Mouse (Mus musculus): ENCODE data around the gene Ptgds. TPM values are rescaled to one million over a fixed set of nuclear protein-coding genes. Genes with fewer than 3 reads are reported as not detected.

Gene Ptgds
- polyA plus RNA-seq, 1 experiment = 0.39 TPM

DNA sequence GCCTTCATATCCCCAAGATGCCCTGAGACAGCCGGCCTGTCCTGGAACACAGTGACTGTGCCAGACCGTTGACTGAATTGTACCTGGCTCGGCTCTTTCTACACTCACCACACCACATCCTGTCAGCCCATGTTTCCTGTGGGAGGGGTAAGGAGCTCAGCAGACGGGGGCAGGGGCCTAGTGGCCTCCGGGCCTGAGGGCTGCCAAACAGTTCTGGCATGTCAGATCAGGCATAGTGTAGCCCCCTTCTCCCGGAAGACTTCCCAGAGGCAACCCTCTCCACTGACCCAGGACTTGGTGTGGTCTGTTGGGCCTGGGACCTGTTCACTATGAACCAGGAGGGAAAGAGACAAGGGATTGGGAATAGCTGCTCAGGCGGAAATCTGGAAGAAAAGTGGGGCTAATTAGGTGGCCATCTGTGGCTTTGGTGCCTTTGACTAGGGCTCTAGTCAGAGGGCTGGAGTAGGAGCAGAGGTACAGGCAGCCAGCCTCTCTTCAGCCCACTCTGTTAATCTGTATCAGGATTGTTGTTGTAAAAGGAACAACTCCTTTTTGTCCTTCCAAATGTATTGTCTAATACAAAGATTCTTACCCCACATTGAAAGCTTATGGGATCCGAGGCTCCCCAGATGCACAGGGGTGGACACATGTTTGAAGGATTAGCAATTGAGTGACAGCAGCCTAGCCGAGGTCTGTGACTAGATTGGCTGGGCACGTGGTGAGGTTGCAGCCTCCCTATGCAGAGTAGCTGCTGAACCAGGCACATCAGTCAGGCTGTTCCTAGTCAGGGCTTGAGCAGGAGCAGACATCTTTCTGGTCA lies 3.8 kb downstream of the Ptgds start:
- Histone ChIP-seq H3K4me1 (ENCODE audit: control insufficient read depth, insufficient read depth, insufficient read length, low read length) (peaks cover 6% of the 10 kb centered on the region), H3K36me3 (ENCODE audit: control insufficient read depth, insufficient read depth, low read length) (no peaks in the 10 kb centered on the region), H3K27me3 (ENCODE audit: control insufficient read depth, insufficient read depth, low read length) (no peaks in the 10 kb centered on the region), H3K27ac (ENCODE audit: insufficient read depth, low read depth, low read length) (peak overlapping the region; percentile 70), H3K4me3 (ENCODE audit: low read depth, low read length) (no peak overlapping the region)
- TF ChIP-seq CTCF (IDR thresholded peaks at IDR 0.05; ENCODE audit: extremely low read depth, insufficient read length, insufficient replicate concordance, low read depth, low read length) (no peak), POLR2A (IDR thresholded peaks at IDR 0.05; ENCODE audit: low read depth, low read length) (no peak)
- WGBS = 64% methylated on average over 10 of the region's 10 CpGs

DNA sequence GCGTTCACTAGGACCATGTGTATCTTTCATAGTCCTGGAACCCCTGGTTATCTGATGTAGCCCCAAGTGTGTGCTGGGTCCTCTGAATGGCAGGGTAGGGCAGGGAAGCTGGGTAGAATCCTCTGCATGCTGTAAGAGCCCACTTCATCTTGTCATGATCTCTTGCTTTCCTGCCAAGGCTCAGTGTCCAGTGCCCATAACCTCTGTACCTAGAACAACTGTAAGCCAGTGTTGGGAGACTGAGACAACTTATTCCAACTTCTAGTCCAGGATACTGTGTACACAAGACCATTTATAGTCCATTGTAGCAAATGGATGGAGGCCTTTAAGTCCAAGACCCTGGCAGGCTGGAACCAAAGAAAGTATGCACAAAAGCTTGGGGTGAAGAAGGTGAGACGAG lies 4.6 kb downstream of the Ptgds start:
- Histone ChIP-seq H3K27me3 (ENCODE audit: control insufficient read depth, insufficient read depth, low read length) (no peaks in the 10 kb centered on the region), H3K36me3 (ENCODE audit: control insufficient read depth, insufficient read depth, low read length) (no peaks in the 10 kb centered on the region), H3K4me3 (ENCODE audit: low read depth, low read length) (no peak overlapping the region), H3K27ac (ENCODE audit: insufficient read depth, low read depth, low read length) (peak overlapping the region; percentile 70), H3K4me1 (ENCODE audit: control insufficient read depth, insufficient read depth, insufficient read length, low read length) (peaks cover 6% of the 10 kb centered on the region)
- 70% methylated on average over 2 of the region's 2 CpGs for WGBS
- TF ChIP-seq POLR2A (IDR thresholded peaks at IDR 0.05; ENCODE audit: low read depth, low read length) (no peak), CTCF (IDR thresholded peaks at IDR 0.05; ENCODE audit: extremely low read depth, insufficient read length, insufficient replicate concordance, low read depth, low read length) (no peak)

DNA sequence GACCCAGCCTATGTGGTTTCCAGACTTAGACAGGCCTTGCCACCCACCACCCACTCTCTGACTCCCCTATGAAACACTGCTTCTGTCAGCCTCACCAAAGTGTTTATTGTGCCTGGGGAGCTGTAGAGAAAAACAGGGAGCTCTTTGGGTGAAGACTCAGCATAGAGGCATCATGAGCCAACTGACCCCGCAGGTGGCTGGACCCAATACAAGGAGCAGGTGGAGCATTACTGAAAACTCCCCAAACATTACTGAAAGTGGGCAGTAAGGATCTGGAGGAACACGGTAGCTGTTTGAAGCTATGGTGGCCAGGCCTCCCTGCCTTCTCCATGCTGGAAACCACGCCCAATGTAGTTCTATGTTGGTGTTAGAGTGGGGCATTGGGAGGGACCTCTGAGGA lies 6.2 kb downstream of the Ptgds start:
- Histone ChIP-seq H3K27me3 (ENCODE audit: control insufficient read depth, insufficient read depth, low read length) (no peaks in the 10 kb centered on the region), H3K36me3 (ENCODE audit: control insufficient read depth, insufficient read depth, low read length) (0 out of 2 replicates have a peak, but pooled peaks cover 2% of the 10 kb centered on the region), H3K4me1 (ENCODE audit: control insufficient read depth, insufficient read depth, insufficient read length, low read length) (peaks cover 15% of the 10 kb centered on the region), H3K4me3 (ENCODE audit: low read depth, low read length) (no peak overlapping the region), H3K27ac (ENCODE audit: insufficient read depth, low read depth, low read length) (no peak overlapping the region)
- WGBS = 86% methylated on average over 3 of the region's 3 CpGs
- TF ChIP-seq POLR2A (IDR thresholded peaks at IDR 0.05; ENCODE audit: low read depth, low read length) = no peak
- no peak for TF ChIP-seq CTCF (IDR thresholded peaks at IDR 0.05; ENCODE audit: extremely low read depth, insufficient read length, insufficient replicate concordance, low read depth, low read length)

DNA sequence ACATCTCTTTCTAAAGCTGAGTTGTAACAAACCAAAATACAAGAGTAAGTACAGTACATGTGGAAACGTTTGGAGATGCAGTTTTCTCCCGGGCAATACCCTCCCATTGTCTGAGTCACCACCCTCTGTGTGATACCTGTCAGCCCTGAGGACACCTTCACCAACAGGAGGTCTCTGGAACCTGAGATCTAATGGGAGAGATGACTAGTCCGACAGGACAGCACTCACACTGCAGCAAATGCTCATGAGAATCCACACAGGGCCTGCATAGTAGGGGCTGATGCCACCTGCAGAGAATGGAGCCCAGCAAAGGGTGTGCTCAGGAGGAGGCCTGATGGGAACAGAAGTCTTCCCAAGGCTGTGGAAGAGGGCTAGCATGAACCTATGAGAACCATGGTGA lies 8.4 kb downstream of the Ptgds start:
- 0 out of 2 replicates have a peak, but pooled peaks cover 2% of the 10 kb centered on the region for H3K36me3 ChIP-seq (ENCODE audit: control insufficient read depth, insufficient read depth, low read length)
- peaks cover 23% of the 10 kb centered on the region for H3K4me1 ChIP-seq (ENCODE audit: control insufficient read depth, insufficient read depth, insufficient read length, low read length)
- no peaks in the 10 kb centered on the region for H3K27me3 ChIP-seq (ENCODE audit: control insufficient read depth, insufficient read depth, low read length)
- no peak for TF ChIP-seq POLR2A (IDR thresholded peaks at IDR 0.05; ENCODE audit: low read depth, low read length)
- no peak for TF ChIP-seq CTCF (IDR thresholded peaks at IDR 0.05; ENCODE audit: extremely low read depth, insufficient read length, insufficient replicate concordance, low read depth, low read length)
- no peak overlapping the region for H3K4me3 ChIP-seq (ENCODE audit: low read depth, low read length)
- H3K27ac ChIP-seq (ENCODE audit: insufficient read depth, low read depth, low read length) = peak overlapping the region; percentile 79
- WGBS = 14% methylated on average over 3 of the region's 3 CpGs

DNA sequence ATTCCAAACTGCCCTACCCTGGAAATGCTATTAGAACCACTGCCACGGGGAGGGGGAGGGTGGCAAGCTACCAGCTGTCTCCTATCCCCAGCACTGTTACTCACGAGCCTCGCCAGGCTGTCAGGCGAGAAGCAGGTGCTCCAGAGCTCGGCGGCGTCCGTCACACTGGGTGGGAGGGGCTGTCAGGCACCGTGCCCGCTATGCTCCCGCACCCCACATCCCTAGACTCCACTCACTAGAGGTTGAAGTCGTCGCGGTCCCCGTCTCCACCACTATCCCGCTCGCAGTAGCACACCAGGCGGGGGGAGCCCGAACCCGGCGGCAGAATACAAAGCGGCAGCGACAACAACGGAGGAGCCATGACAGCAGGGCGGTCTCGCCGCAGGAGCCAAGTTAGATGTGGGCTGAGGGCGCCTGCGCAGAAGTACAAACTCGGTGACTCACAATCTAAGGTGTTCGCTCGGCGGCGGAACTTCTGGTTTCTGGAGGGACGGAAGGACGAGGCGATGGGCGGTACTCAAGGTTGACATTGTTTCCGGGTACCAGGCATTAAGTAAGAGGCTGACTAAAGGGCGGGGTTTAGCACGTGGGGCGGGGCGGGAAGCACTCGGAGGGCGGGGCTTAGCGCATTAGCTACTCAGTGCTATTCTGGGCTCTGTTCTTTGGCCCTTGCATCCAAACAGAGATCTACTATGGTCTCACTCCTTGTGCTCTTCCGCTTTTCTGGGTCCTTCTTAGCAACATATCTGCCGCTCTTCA lies 9.1 kb downstream of the Ptgds start, which contains the start of gene Paxx:
Gene Paxx, minus strand, starts transcription at position 544 of the 759 bp plus-strand sequence.
- H3K4me1 ChIP-seq (ENCODE audit: control insufficient read depth, insufficient read depth, insufficient read length, low read length) = peaks cover 26% of the 10 kb centered on the region
- peak within 1 kb of the TSS; percentile 79 for H3K4me3 ChIP-seq (ENCODE audit: low read depth, low read length)
- no peaks in the 10 kb centered on the region for H3K27me3 ChIP-seq (ENCODE audit: control insufficient read depth, insufficient read depth, low read length)
- H3K36me3 ChIP-seq (ENCODE audit: control insufficient read depth, insufficient read depth, low read length) = 0 out of 2 replicates have a peak, but pooled peaks cover 2% of the 10 kb centered on the region
- H3K27ac ChIP-seq (ENCODE audit: insufficient read depth, low read depth, low read length) = peak within 1 kb of the TSS; percentile 91
- peak; percentile 87 for TF ChIP-seq POLR2A (IDR thresholded peaks at IDR 0.05; ENCODE audit: low read depth, low read length)
- no peak for TF ChIP-seq CTCF (IDR thresholded peaks at IDR 0.05; ENCODE audit: extremely low read depth, insufficient read length, insufficient replicate concordance, low read depth, low read length)
- WGBS = under 1% methylated on average over 48 of the region's 48 CpGs

DNA sequence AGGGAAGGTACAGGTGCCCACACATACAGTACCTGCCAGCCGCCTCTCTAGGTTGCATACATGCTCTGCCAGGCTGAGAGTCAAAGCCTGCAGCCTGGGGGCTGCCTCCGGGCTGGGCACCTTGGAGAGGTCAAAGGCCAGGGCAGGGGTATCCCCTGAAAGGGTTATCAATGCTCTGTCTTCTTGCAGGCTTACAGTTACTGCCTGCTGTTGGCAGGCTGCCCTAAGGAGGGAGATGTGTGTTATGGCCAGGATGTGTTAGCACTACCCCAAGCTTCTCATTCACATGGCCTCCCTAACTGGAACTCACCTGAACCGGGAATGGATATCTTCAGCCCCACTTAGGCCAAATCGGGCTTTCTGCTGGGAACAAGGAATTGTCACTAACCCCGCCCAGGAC lies 9.7 kb downstream of the Ptgds start:
- H3K27me3 ChIP-seq (ENCODE audit: control insufficient read depth, insufficient read depth, low read length) = no peaks in the 10 kb centered on the region
- H3K27ac ChIP-seq (ENCODE audit: insufficient read depth, low read depth, low read length) = peak overlapping the region; percentile 91
- H3K4me1 ChIP-seq (ENCODE audit: control insufficient read depth, insufficient read depth, insufficient read length, low read length) = peaks cover 26% of the 10 kb centered on the region
- H3K4me3 ChIP-seq (ENCODE audit: low read depth, low read length) = peak overlapping the region; percentile 79
- H3K36me3 ChIP-seq (ENCODE audit: control insufficient read depth, insufficient read depth, low read length) = 0 out of 2 replicates have a peak, but pooled peaks cover 2% of the 10 kb centered on the region
- TF ChIP-seq CTCF (IDR thresholded peaks at IDR 0.05; ENCODE audit: extremely low read depth, insufficient read length, insufficient replicate concordance, low read depth, low read length) (no peak), POLR2A (IDR thresholded peaks at IDR 0.05; ENCODE audit: low read depth, low read length) (no peak)
- 14% methylated on average over 5 of the region's 5 CpGs for WGBS

DNA sequence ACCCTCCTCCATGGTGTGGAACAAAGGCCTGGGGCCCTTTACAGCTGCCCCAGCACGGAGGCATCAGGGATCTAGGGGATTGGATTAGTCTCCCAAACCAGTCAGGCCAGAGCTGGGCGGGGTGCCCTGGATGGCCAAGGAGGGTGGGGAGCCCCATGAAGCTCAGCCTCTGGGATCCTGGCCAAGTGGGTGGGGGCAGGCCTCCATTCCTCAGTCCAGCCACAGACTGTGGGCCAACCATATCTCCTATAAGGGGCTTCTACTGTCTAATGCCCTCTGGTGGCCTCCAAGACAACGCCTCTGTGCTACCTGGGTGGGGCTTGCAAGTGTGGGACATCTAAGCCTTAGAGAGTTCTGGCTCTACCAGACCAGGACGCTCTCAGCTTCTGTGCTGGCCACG lies 10.9 kb downstream of the Ptgds start:
- 48% methylated on average over 5 of the region's 5 CpGs for WGBS
- TF ChIP-seq POLR2A (IDR thresholded peaks at IDR 0.05; ENCODE audit: low read depth, low read length) (no peak), CTCF (IDR thresholded peaks at IDR 0.05; ENCODE audit: extremely low read depth, insufficient read length, insufficient replicate concordance, low read depth, low read length) (no peak)
- H3K4me3 ChIP-seq (ENCODE audit: low read depth, low read length) = no peak overlapping the region
- 0 out of 2 replicates have a peak, but pooled peaks cover 2% of the 10 kb centered on the region for H3K36me3 ChIP-seq (ENCODE audit: control insufficient read depth, insufficient read depth, low read length)
- H3K27ac ChIP-seq (ENCODE audit: insufficient read depth, low read depth, low read length) = no peak overlapping the region
- peaks cover 26% of the 10 kb centered on the region for H3K4me1 ChIP-seq (ENCODE audit: control insufficient read depth, insufficient read depth, insufficient read length, low read length)
- H3K27me3 ChIP-seq (ENCODE audit: control insufficient read depth, insufficient read depth, low read length) = no peaks in the 10 kb centered on the region

Measured in small intestine, adult 2 months (tissue).